ENCODE assay signal across 18 mouse cellular contexts in the genomic region with DNA sequence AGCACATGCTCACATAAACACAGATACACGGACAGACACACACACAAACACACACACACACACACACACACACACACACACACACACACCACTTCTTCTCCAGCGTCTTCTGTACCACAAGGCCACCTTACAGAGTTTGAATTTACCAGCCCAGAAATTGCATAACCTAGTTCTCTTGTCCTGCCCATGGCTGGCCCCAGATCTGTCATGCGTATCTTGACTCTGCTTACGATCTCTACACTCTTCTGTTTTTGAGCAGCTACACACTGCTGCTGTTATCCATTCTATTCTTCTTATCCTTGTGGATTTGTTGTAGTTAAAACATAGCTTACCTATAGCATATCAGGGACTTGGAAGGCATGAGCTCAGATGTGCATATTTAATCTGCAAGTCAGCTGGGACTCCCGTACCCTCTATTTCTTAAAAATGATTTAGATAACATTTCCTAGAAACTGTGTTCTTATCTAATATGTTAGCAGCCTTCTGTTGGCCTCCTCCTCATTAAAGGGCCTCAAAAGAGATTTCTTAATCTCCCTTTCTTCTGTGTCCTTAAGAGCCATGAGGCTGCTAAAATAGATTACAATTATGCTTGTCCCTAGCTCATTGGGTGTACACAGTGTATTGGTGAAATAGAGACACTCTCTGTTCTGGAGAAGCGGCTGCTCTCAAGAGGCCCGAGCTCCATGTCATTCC. TPM values are rescaled to one million over a fixed set of nuclear protein-coding genes. Genes with fewer than 3 reads are reported as not detected.
DNase-seq lines count a peak whose midpoint lies in the region; ATAC-seq and TF ChIP-seq lines count a peak whose summit lies in the region.
"Had no signal": no experiment of that assay in that cellular context is flagged by ENCODE, and none has a peak within 500 bp of the region (broad histone marks: within the 10 kb centered on the region; RNA-seq: fewer than 3 reads in every experiment).

No protein-coding gene starts in this region.

- no peaks in the 10 kb centered on the region for H3K27me3 ChIP-seq in G1E (ENCODE audit: insufficient read depth, low read length)
- no peaks in the 10 kb centered on the region for H3K27me3 ChIP-seq in liver, embryonic 12.5 days (replicated peaks)
- 0 out of 2 replicates have a peak, but pooled peaks cover 10% of the 10 kb centered on the region for H3K27me3 ChIP-seq in hindbrain, embryonic 13.5 days
- H3K27me3 ChIP-seq in midbrain, embryonic 15.5 days (replicated peaks): no peaks in the 10 kb centered on the region; the same call in 1 of the 2 replicates
- H3K27me3 ChIP-seq: kidney, embryonic 15.5 days had no signal

- ATAC-seq in G1E (ENCODE audit: extremely low read depth, insufficient number of reproducible peaks, low FRiP score, poor library complexity, severe bottlenecking): peak; percentile 92
- peak; percentile 97 for ATAC-seq in liver, embryonic 12.5 days
- ATAC-seq in megakaryocyte-erythroid progenitor cell, adult 5-6 weeks (replicated peaks; ENCODE audit: low FRiP score, low TSS enrichment, poor library complexity, severe bottlenecking): peak; percentile 90
- ATAC-seq in hindbrain, embryonic 13.5 days (ENCODE audit: low FRiP score): no peak
- ATAC-seq in midbrain, embryonic 15.5 days (replicated peaks): no peak
- ATAC-seq: forebrain, postnatal 0 days had no signal

- DNase-seq in G1E (ENCODE audit: low spot score): peak; percentile 57
- peak; percentile 64 for DNase-seq in c-Kit-positive CD71-positive TER-119-negative erythroid progenitor cells, embryonic 14.5 days (ENCODE audit: low read depth)
- DNase-seq in cerebellum, postnatal 10 days: no peak
- DNase-seq: cerebellum, adult 11-12 months; cerebellum, postnatal 36 days; forebrain, postnatal 0 days; heart, adult 2 months; heart, postnatal 10 days; midbrain, embryonic 14.5 days; retina, postnatal 1 day; right cerebral cortex, postnatal 4 days; thymus, adult 18-20 months had no signal

- 26% methylated on average over 7 of the region's 7 CpGs for WGBS in liver, embryonic 12.5 days (ENCODE audit: insufficient replicate concordance)
- WGBS in hindbrain, embryonic 13.5 days: 87% methylated on average over 7 of the region's 7 CpGs
- 82% methylated on average over 7 of the region's 7 CpGs for WGBS in midbrain, embryonic 15.5 days

- H3K4me3 ChIP-seq in G1E (ENCODE audit: low read depth, low read length): peak overlapping the region; percentile 62; the same call in 1 of the 2 replicates
- peak overlapping the region; percentile 18 for H3K4me3 ChIP-seq in liver, embryonic 12.5 days
- no peak overlapping the region for H3K4me3 ChIP-seq in hindbrain, embryonic 13.5 days
- H3K4me3 ChIP-seq in midbrain, embryonic 15.5 days: no peak overlapping the region
- H3K4me3 ChIP-seq: heart, adult 2 months; hindbrain, embryonic 12.5 days; kidney, embryonic 15.5 days had no signal

- H3K36me3 ChIP-seq in G1E (replicated peaks): no peaks in the 10 kb centered on the region
- no peaks in the 10 kb centered on the region for H3K36me3 ChIP-seq in liver, embryonic 12.5 days
- no peaks in the 10 kb centered on the region for H3K36me3 ChIP-seq in hindbrain, embryonic 13.5 days
- H3K36me3 ChIP-seq in midbrain, embryonic 15.5 days (replicated peaks): no peaks in the 10 kb centered on the region
- H3K36me3 ChIP-seq: hindbrain, embryonic 12.5 days; kidney, embryonic 15.5 days had no signal

- peak overlapping the region; percentile 59 for H3K9ac ChIP-seq in liver, embryonic 12.5 days
- no peak overlapping the region for H3K9ac ChIP-seq in hindbrain, embryonic 13.5 days
- no peak overlapping the region for H3K9ac ChIP-seq in midbrain, embryonic 15.5 days
- H3K9ac ChIP-seq: forebrain, postnatal 0 days; hindbrain, embryonic 12.5 days; kidney, embryonic 15.5 days had no signal

- no peak for TF ChIP-seq CTCF in G1E (IDR thresholded peaks at IDR 0.05; ENCODE audit: low read depth, low read length)

- H3K4me1 ChIP-seq in G1E (ENCODE audit: insufficient read depth, low read depth, low read length): peaks cover 59% of the 10 kb centered on the region
- H3K4me1 ChIP-seq in liver, embryonic 12.5 days: peaks cover 72% of the 10 kb centered on the region
- no peaks in the 10 kb centered on the region for H3K4me1 ChIP-seq in hindbrain, embryonic 13.5 days (replicated peaks)
- H3K4me1 ChIP-seq in midbrain, embryonic 15.5 days: no peaks in the 10 kb centered on the region
- H3K4me1 ChIP-seq: hindbrain, embryonic 12.5 days; kidney, embryonic 15.5 days had no signal

- H3K27ac ChIP-seq in liver, embryonic 12.5 days: peak overlapping the region; percentile 89
- H3K27ac ChIP-seq in hindbrain, embryonic 13.5 days: no peak overlapping the region
- no peak overlapping the region for H3K27ac ChIP-seq in midbrain, embryonic 15.5 days
- H3K27ac ChIP-seq: heart, adult 2 months; hindbrain, embryonic 12.5 days; kidney, embryonic 15.5 days had no signal

- H3K4me2 ChIP-seq in liver, embryonic 12.5 days: peak overlapping the region; percentile 60
- H3K4me2 ChIP-seq in hindbrain, embryonic 13.5 days: no peak overlapping the region
- H3K4me2 ChIP-seq in midbrain, embryonic 15.5 days: no peak overlapping the region
- H3K4me2 ChIP-seq: hindbrain, embryonic 12.5 days; kidney, embryonic 15.5 days had no signal

- no peaks in the 10 kb centered on the region for H3K9me3 ChIP-seq in G1E (replicated peaks)
- H3K9me3 ChIP-seq in liver, embryonic 12.5 days (replicated peaks): no peaks in the 10 kb centered on the region
- H3K9me3 ChIP-seq in hindbrain, embryonic 13.5 days: no peaks in the 10 kb centered on the region
- H3K9me3 ChIP-seq in midbrain, embryonic 15.5 days: no peaks in the 10 kb centered on the region
- H3K9me3 ChIP-seq: hindbrain, embryonic 12.5 days; kidney, embryonic 15.5 days had no signal

RNA-seq across cellular contexts. Expression of gene Blm, which starts 7.4 kb away (rescaled TPM):
- total RNA-seq in G1E (2014; fragmentation: Nextera tagmentation) (198 and 220 TPM in 2 replicates), G1E (2017) (76.4 and 89.2 TPM in 2 replicates)
- 81.8 and 96.9 TPM in 2 replicates for polyA plus RNA-seq in G1E (2012)
- 47.2 and 47.8 TPM in 2 replicates for polyA plus RNA-seq in liver, embryonic 12.5 days (2016; fragmentation: Nextera tagmentation; extraction: Ambion mirVana)
- 110 and 139 TPM in 2 replicates for total RNA-seq in megakaryocyte-erythroid progenitor cell, adult 5-6 weeks (2014; fragmentation: Nextera tagmentation)
- 72.4 and 78.2 TPM in 2 replicates for total RNA-seq in megakaryocyte-erythroid progenitor cell, adult 5-6 weeks (2017)
- polyA plus RNA-seq in hindbrain, embryonic 13.5 days (2015; fragmentation: Nextera tagmentation; extraction: Ambion mirVana): 11.3 and 13.5 TPM in 2 replicates
- 9.4 and 10.1 TPM in 2 replicates for polyA plus RNA-seq in midbrain, embryonic 15.5 days (2015; fragmentation: Nextera tagmentation; extraction: Ambion mirVana)

Comparison
In these comparisons a context has a peak if more than half of its experiments do, and no peak if none do; other contexts are left out.
1. ATAC-seq: peak in G1E (single experiment), liver, embryonic 12.5 days (single experiment) and megakaryocyte-erythroid progenitor cell, adult 5-6 weeks (single experiment); none in hindbrain, embryonic 13.5 days (single experiment) and midbrain, embryonic 15.5 days (single experiment).
2. DNase-seq: peak in G1E (single experiment) and c-Kit-positive CD71-positive TER-119-negative erythroid progenitor cells, embryonic 14.5 days (single experiment); none in cerebellum, postnatal 10 days (0 of 2).
3. H3K4me3 ChIP-seq: peak in G1E (single experiment) and liver, embryonic 12.5 days (single experiment); none in hindbrain, embryonic 13.5 days (single experiment) and midbrain, embryonic 15.5 days (single experiment).